Mouse (Mus musculus) hindbrain, embryonic 15.5 days (tissue): ENCODE data around the gene Ksr2. TPM values are rescaled to one million over a fixed set of nuclear protein-coding genes. Genes with fewer than 3 reads are reported as not detected.

ENCODE experiments used
- polyA plus RNA-seq: library from polyadenylated mRNA; unstranded; fragments of >200 nt; fragmentation: Nextera tagmentation; extraction: Ambion mirVana; gene quantifications from 2 replicates; pipeline ENCODE4 v1.2.1, GENCODE M21; 2015

Gene Ksr2
- polyA plus RNA-seq, 1 experiment from 2014 or later = 8.1 TPM

Other genes with a start within 250 kb of the Ksr2 start
- gene Pebp1, start 126.4 kb upstream of the Ksr2 start, polyA plus RNA-seq = 1,065 and 1,090 TPM in 2 replicates
- 1.3 and 2.4 TPM in 2 replicates for gene Vsig10, start 94.9 kb upstream of the Ksr2 start, polyA plus RNA-seq
- 288 and 310 TPM in 2 replicates for gene Wsb2, start 56.7 kb upstream of the Ksr2 start, polyA plus RNA-seq
- 30.2 and 33.1 TPM in 2 replicates for gene Rfc5, start 25.0 kb upstream of the Ksr2 start, polyA plus RNA-seq